Mouse (Mus musculus) brain, embryonic 14.5 days (tissue): ENCODE measurements around the gene Epdr1.

Source experiments
- CTCF ChIP-seq: fragments of 200-500 bp; IDR thresholded peaks from 2 replicates; pipeline ENCODE4 v1.5.1; 2012; ENCODE audit warnings: inconsistent platforms, mild to moderate bottlenecking, moderate library complexity, borderline replicate concordance; ENCODE audit not compliant: insufficient read depth, insufficient read length; ENCODE audit errors: extremely low read depth
- POLR2A ChIP-seq: fragments of 200-500 bp; IDR thresholded peaks from 2 replicates; pipeline ENCODE4 v1.6.1; 2012; ENCODE audit warnings: mild to moderate bottlenecking, inconsistent platforms, borderline replicate concordance; ENCODE audit not compliant: poor library complexity, insufficient read depth, insufficient read length, severe bottlenecking; ENCODE audit errors: extremely low read depth

DNA sequence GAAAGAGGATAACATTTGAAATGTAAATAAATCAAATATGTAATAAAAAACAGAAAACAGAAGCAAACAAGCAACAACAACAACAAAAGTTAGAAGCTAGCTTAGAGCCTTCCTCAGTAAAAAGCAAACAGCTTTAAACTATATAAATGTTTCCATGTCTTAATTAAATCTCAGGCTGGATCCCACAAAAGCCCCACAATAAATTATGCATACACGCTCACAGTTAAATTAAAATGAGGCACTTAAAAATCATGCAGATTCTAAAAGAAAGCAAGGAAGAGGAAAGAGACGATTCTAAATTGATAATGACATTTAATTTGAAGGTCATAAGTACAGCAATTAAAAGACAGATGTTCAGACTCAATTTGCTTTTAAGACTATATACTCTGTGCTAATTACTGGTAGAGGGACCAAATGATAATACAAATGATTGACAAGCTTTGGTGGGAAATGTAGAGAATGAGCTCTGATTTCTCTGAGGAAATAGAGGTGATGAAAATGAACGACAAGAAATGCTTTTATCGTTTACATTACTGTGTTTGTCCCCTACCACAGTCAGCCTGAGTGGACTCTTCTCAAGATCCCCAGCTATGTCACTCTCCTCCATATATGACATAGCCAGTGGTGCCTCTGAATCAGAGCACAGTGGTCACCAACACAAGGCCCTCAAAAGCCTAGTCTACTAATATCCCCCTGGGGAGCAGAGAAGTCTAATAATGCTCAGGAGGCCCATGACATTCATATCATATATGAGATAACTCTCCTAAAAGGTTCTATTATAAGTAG lies 48.8 kb upstream of the Epdr1 start:
- TF ChIP-seq CTCF: no peak
- no peak for TF ChIP-seq POLR2A
